Mouse (Mus musculus) forebrain, embryonic 13.5 days (tissue): Measurements from ENCODE around the gene Dhrs9. TPM values are rescaled to one million over a fixed set of nuclear protein-coding genes. Genes with fewer than 3 reads are reported as not detected.
"Not testable (repeated sequence)": the region's sequence is repeated elsewhere in the genome, so short reads cannot be mapped to it uniquely, and the experiment has no call there.

ENCODE experiments used
- ATAC-seq: fragments of 200-750 bp; cut with Nextera tagmentation; 2 replicates; pipeline ENCODE4 v1.8.0; 2017
- H3K27ac ChIP-seq: fragments of 300-500 bp; sonication (generic); 2 replicates; pipeline ENCODE4 v1.5.1; 2015; ENCODE audit warnings: inconsistent platforms, mild to moderate bottlenecking, moderate library complexity
- H3K27me3 ChIP-seq: fragments of 300-500 bp; sonication (generic); 2 replicates; pipeline ENCODE4 v1.6.1; 2015; ENCODE audit warnings: mild to moderate bottlenecking, inconsistent platforms
- H3K36me3 ChIP-seq: fragments of 300-500 bp; sonication (generic); 2 replicates; pipeline ENCODE4 v1.6.1; 2015; ENCODE audit warnings: mild to moderate bottlenecking, inconsistent platforms; ENCODE audit not compliant: poor library complexity, severe bottlenecking
- H3K4me1 ChIP-seq: fragments of 300-500 bp; sonication (generic); 2 replicates; pipeline ENCODE4 v1.6.1; 2015; ENCODE audit warnings: inconsistent platforms
- H3K4me2 ChIP-seq: fragments of 300-500 bp; sonication (generic); 2 replicates; pipeline ENCODE4 v1.6.1; 2015; ENCODE audit warnings: inconsistent platforms, mild to moderate bottlenecking, moderate library complexity
- H3K4me3 ChIP-seq: fragments of 300-500 bp; sonication (generic); 2 replicates; pipeline ENCODE4 v1.5.1; 2015; ENCODE audit warnings: mild to moderate bottlenecking, inconsistent platforms
- H3K9ac ChIP-seq: fragments of 300-500 bp; sonication (generic); 2 replicates; pipeline ENCODE4 v1.6.1; 2015; ENCODE audit warnings: mild to moderate bottlenecking, inconsistent platforms
- H3K9me3 ChIP-seq: fragments of 300-500 bp; sonication (generic); replicated peaks from 2 replicates; pipeline ENCODE4 v1.6.1; 2016; ENCODE audit warnings: inconsistent platforms
- WGBS: fragments of 180-500 bp; shearing (Covaris S2); methylation state at CpG from one replicate; pipeline ENCODE4 v1.1.7; 2015; 5-methylcytosine and 5-hydroxymethylcytosine counted together
- polyA plus RNA-seq: library from polyadenylated mRNA; unstranded; fragments of >200 nt; fragmentation: Nextera tagmentation; extraction: Ambion mirVana; gene quantifications from 2 replicates; pipeline ENCODE4 v1.2.1, GENCODE M21; 2015

Gene Dhrs9
- not detected in 2 replicates for polyA plus RNA-seq

GRCm38 (mm10) chr2:69380281-69380680 lies at the start of gene Dhrs9:
Gene Dhrs9, plus strand, starts transcription at chr2:69380445.
- Histone ChIP-seq H3K9me3 (no peaks in the 10 kb centered on the region), H3K27me3 (no peaks in the 10 kb centered on the region), H3K4me3 (no peak within 1 kb of the TSS), H3K27ac (no peak within 1 kb of the TSS), H3K4me2 (no peak within 1 kb of the TSS), H3K36me3 (no peaks in the 10 kb centered on the region), H3K9ac (no peak within 1 kb of the TSS), H3K4me1 (no peaks in the 10 kb centered on the region)
- no peak for ATAC-seq
- 89% methylated on average over 13 of the region's 13 CpGs for WGBS

DNA sequence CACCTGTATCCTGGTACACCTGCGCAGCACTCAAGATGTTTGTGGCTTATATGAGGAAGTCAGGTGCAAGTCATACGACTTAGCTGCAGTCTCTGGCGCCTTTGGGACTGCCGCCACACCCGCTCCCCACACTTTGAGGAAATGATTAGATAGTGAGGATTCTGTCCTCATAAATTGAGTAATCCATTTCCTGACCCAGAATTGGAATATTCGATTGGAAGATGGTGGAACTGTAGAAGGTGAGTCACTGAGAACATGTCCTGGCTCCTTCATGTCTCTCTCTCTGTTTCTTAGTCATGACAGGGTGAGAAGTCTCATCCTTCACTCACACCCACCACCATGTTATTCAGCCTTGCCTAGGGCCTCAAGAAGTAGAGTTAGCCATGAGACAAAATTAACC lies 48.7 kb upstream of the Dhrs9 start:
- ATAC-seq, H3K9ac ChIP-seq, H3K4me2 ChIP-seq: not testable (repeated sequence)

DNA sequence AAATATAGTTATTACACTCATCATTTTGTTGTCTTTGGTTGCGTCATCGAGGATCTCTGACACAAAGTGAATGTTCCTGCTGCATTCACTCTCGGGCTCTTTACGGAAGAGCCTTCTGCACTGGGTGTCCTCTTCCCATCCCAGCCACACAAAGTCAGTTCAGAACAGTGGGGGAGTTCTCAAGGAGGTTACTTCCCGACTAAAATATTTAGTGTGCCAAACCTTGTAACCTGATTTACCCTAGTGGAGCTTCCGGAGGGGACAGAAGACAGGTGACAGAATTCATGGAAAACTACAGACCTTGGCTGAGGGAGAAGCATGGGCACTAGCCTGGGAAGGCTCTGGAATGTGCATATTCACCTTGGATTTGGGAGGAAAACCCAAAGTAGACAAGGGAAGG lies 38.7 kb upstream of the Dhrs9 start:
- Histone ChIP-seq H3K36me3 (no peaks in the 10 kb centered on the region), H3K27me3 (no peaks in the 10 kb centered on the region), H3K27ac (no peak overlapping the region), H3K4me3 (no peak overlapping the region), H3K9ac (no peak overlapping the region), H3K4me2 (no peak overlapping the region), H3K4me1 (no peaks in the 10 kb centered on the region), H3K9me3 (no peaks in the 10 kb centered on the region)
- WGBS: 89% methylated on average over 6 of the region's 6 CpGs
- ATAC-seq: no peak

More for the DNA sequence above, 48.7 kb upstream of the Dhrs9 start:
- WGBS: 92% methylated on average over 6 of the region's 6 CpGs
- H3K4me3 ChIP-seq, H3K27me3 ChIP-seq, H3K27ac ChIP-seq, H3K9me3 ChIP-seq, H3K4me1 ChIP-seq, H3K36me3 ChIP-seq: not testable (repeated sequence)

- ATAC-seq: no peak
- H3K4me3 ChIP-seq: no peak within 1 kb of the TSS
- no peaks in the 10 kb centered on the region for H3K9me3 ChIP-seq
- WGBS: 91% methylated on average over 9 of the region's 9 CpGs
- H3K27me3 ChIP-seq: no peaks in the 10 kb centered on the region
- H3K4me2 ChIP-seq: no peak within 1 kb of the TSS
- H3K9ac ChIP-seq: no peak within 1 kb of the TSS
- no peaks in the 10 kb centered on the region for H3K4me1 ChIP-seq
- H3K27ac ChIP-seq: no peak within 1 kb of the TSS
- H3K36me3 ChIP-seq: no peaks in the 10 kb centered on the region
These were observed 37.6 kb upstream of the Dhrs9 start, which contains the start of gene Abcb11 for GRCm38 (mm10) chr2:69342496-69343221. Gene Abcb11, minus strand, starts transcription at chr2:69342616.

GRCm38 (mm10) chr2:69355402-69355801 lies 24.8 kb upstream of the Dhrs9 start:
- not testable (repeated sequence) for H3K9me3 ChIP-seq, H3K36me3 ChIP-seq, H3K9ac ChIP-seq, H3K4me2 ChIP-seq, H3K4me1 ChIP-seq, H3K27ac ChIP-seq, H3K27me3 ChIP-seq, H3K4me3 ChIP-seq
- peak; percentile 100 for ATAC-seq

DNA sequence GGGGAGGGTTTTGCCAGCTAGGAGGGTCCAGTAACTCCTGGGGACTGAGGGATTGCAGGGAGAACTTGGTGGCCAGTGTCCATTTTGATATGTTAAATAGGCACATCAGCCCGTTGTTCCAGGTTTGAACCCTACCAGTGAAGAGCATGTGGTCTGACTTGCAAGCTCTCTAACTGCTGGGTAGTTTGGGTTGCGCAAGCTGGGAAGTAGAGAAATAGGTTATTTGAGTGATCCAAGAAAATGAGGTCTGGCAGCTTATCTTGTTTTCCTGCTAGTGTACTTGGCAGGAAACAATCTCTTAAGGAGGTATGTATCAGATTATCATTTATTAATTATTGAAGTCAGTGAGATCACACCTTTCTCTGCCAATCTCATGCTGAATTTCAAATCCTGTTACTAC lies 15.4 kb upstream of the Dhrs9 start:
- no peak for ATAC-seq
- Histone ChIP-seq H3K36me3 (no peaks in the 10 kb centered on the region), H3K27me3 (no peaks in the 10 kb centered on the region), H3K4me1 (no peaks in the 10 kb centered on the region), H3K27ac (no peak overlapping the region), H3K4me3 (no peak overlapping the region), H3K9ac (no peak overlapping the region), H3K9me3 (no peaks in the 10 kb centered on the region), H3K4me2 (no peak overlapping the region)
- WGBS: 84% methylated on average over 2 of the region's 2 CpGs

- WGBS: 100% methylated on average over 1 of the region's 1 CpGs
- no peaks in the 10 kb centered on the region for H3K9me3 ChIP-seq
- H3K9ac ChIP-seq: no peak overlapping the region
- H3K27me3 ChIP-seq: no peaks in the 10 kb centered on the region
- no peak overlapping the region for H3K27ac ChIP-seq
- H3K4me2 ChIP-seq: no peak overlapping the region
- ATAC-seq: no peak
- no peaks in the 10 kb centered on the region for H3K36me3 ChIP-seq
- no peak overlapping the region for H3K4me3 ChIP-seq
- H3K4me1 ChIP-seq: no peaks in the 10 kb centered on the region
These were observed 15.0 kb upstream of the Dhrs9 start for GRCm38 (mm10) chr2:69365275-69365674.

GRCm38 (mm10) chr2:69376780-69377179 lies 3.5 kb upstream of the Dhrs9 start:
- Histone ChIP-seq H3K9ac (no peak overlapping the region), H3K9me3 (no peaks in the 10 kb centered on the region), H3K27ac (no peak overlapping the region), H3K4me3 (no peak overlapping the region), H3K36me3 (no peaks in the 10 kb centered on the region), H3K4me1 (no peaks in the 10 kb centered on the region), H3K4me2 (no peak overlapping the region), H3K27me3 (no peaks in the 10 kb centered on the region)
- ATAC-seq: no peak
- 90% methylated on average over 2 of the region's 2 CpGs for WGBS

- 75% methylated on average over 1 of the region's 1 CpGs for WGBS
- H3K4me2 ChIP-seq: no peak overlapping the region
These were observed 444 bp upstream of the Dhrs9 start for GRCm38 (mm10) chr2:69379801-69380200.

GRCm38 (mm10) chr2:69381740-69382139 lies 1.5 kb downstream of the Dhrs9 start:
- Histone ChIP-seq H3K9me3 (no peaks in the 10 kb centered on the region), H3K36me3 (no peaks in the 10 kb centered on the region), H3K4me1 (no peaks in the 10 kb centered on the region), H3K27me3 (no peaks in the 10 kb centered on the region), H3K4me2 (no peak overlapping the region), H3K4me3 (no peak overlapping the region), H3K27ac (no peak overlapping the region), H3K9ac (no peak overlapping the region)
- WGBS: 55% methylated on average over 8 of the region's 8 CpGs
- no peak for ATAC-seq

More at GRCm38 (mm10) chr2:69379801-69380200, 444 bp upstream of the Dhrs9 start:
- Histone ChIP-seq H3K27ac (no peak overlapping the region), H3K4me1 (no peaks in the 10 kb centered on the region), H3K27me3 (no peaks in the 10 kb centered on the region), H3K9me3 (no peaks in the 10 kb centered on the region), H3K9ac (no peak overlapping the region), H3K36me3 (no peaks in the 10 kb centered on the region), H3K4me3 (no peak overlapping the region)
- no peak for ATAC-seq

GRCm38 (mm10) chr2:69382838-69383237 lies 2.6 kb downstream of the Dhrs9 start:
- Histone ChIP-seq H3K27me3 (no peaks in the 10 kb centered on the region), H3K9ac (no peak overlapping the region), H3K9me3 (no peaks in the 10 kb centered on the region), H3K27ac (no peak overlapping the region), H3K4me1 (no peaks in the 10 kb centered on the region), H3K4me2 (no peak overlapping the region), H3K36me3 (no peaks in the 10 kb centered on the region), H3K4me3 (no peak overlapping the region)
- WGBS: 91% methylated on average over 5 of the region's 5 CpGs
- ATAC-seq: no peak

DNA sequence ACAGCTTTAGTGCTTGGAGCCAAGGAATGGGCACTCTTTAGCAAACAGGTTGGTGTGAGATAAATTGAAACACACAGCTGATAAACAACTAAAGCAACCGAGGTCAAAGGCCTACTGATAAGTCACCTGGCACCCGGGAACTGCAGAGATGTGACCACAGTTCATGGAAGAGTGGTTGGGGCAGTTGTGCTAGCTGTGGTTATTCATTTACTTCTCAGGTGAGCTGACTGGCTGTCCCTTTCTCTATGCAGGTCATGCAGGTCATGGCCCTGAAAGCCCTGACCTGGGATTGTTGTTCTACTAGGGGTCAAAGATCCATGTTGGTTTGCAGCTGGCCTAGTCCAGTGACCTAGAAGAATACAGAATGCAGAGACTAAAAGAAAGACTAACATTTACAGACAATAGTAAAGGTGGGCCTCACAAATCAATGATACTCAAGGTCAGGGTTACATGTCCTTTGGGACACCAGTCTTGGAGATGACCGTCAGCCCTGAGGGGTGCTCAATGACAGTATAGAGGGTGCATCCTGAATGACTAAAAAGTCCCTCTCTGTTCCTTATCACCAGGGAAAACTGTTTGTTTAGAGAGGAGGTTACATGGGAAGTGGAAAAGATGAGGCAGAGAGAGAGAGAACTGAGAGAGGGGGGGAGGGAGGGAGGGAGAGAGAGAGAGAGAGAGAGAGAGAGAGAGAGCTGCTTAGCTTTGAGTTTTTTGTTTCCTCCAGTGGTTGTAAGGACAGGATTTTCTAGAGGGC lies 6.0 kb downstream of the Dhrs9 start:
- Histone ChIP-seq H3K4me1 (no peaks in the 10 kb centered on the region), H3K27ac (no peak overlapping the region), H3K36me3 (no peaks in the 10 kb centered on the region), H3K27me3 (no peaks in the 10 kb centered on the region), H3K4me3 (no peak overlapping the region), H3K4me2 (no peak overlapping the region), H3K9me3 (no peaks in the 10 kb centered on the region), H3K9ac (no peak overlapping the region)
- ATAC-seq: no peak
- whole genome bisulfite sequencing: 92% methylated on average over 3 of the region's 3 CpGs
